Mouse (Mus musculus) lung, postnatal 0 days (tissue): ENCODE results near the gene Twsg1. TPM values are rescaled to one million over a fixed set of nuclear protein-coding genes. Genes with fewer than 3 reads are reported as not detected.
"Not testable (repeated sequence)": the region's sequence is repeated elsewhere in the genome, so short reads cannot be mapped to it uniquely, and the experiment has no call there.

Experiments
- ATAC-seq: fragments of 200-750 bp; cut with Nextera tagmentation; 2 replicates; pipeline ENCODE4 v1.8.0; 2017; ENCODE audit warnings: moderate library complexity
- DNase-seq: peaks from one replicate; pipeline ENCODE4 v3.0.0-alpha.2; 2016; ENCODE audit warnings: low spot score
- H3K27ac ChIP-seq: fragments of 300-500 bp; sonication (generic); 2 replicates; pipeline ENCODE4 v1.5.1; 2014; ENCODE audit warnings: antibody characterized with exemption, mild to moderate bottlenecking, low read length, mixed read lengths
- H3K27me3 ChIP-seq: fragments of 300-500 bp; sonication (generic); replicated peaks from 2 replicates; pipeline ENCODE4 v1.6.1; 2014; ENCODE audit warnings: low read length, mixed read lengths; ENCODE audit not compliant: insufficient read depth
- H3K36me3 ChIP-seq: fragments of 300-500 bp; sonication (generic); 2 replicates; pipeline ENCODE4 v1.6.1; 2014; ENCODE audit warnings: low read length, mixed read lengths; ENCODE audit not compliant: insufficient read depth
- H3K4me1 ChIP-seq: fragments of 300-500 bp; sonication (generic); 2 replicates; pipeline ENCODE4 v1.6.1; 2014; ENCODE audit warnings: antibody characterized with exemption, low read depth, low read length, mixed read lengths; ENCODE audit not compliant: insufficient read depth
- H3K4me2 ChIP-seq: fragments of 300-500 bp; sonication (generic); replicated peaks from 2 replicates; pipeline ENCODE4 v1.6.1; 2014; ENCODE audit warnings: low read depth, mild to moderate bottlenecking, low read length, moderate library complexity, mixed read lengths
- H3K4me3 ChIP-seq: fragments of 300-500 bp; sonication (generic); 2 replicates; pipeline ENCODE4 v1.5.1; 2014; ENCODE audit warnings: low read depth, low read length
- H3K9ac ChIP-seq: fragments of 300-500 bp; sonication (generic); replicated peaks from 2 replicates; pipeline ENCODE4 v1.6.1; 2014; ENCODE audit warnings: low read depth, mild to moderate bottlenecking
- H3K9me3 ChIP-seq: fragments of 300-500 bp; sonication (generic); 2 replicates; pipeline ENCODE4 v1.6.1; 2016; ENCODE audit warnings: low read length, mixed read lengths
- CTCF ChIP-seq: IDR thresholded peaks from 2 replicates; pipeline ENCODE4 v1.5.1; 2016; ENCODE audit warnings: antibody characterized with exemption, mild to moderate bottlenecking
- EP300 ChIP-seq: IDR thresholded peaks from 2 replicates; pipeline ENCODE4 v1.6.1; 2016; ENCODE audit warnings: antibody characterized with exemption, mild to moderate bottlenecking, control low read depth
- WGBS: fragments of 180-500 bp; shearing (Covaris S2); extraction: QIAGEN DNeasy Blood & Tissue Kit; methylation state at CpG from one replicate; pipeline ENCODE4 v1.1.7; 2014; 5-methylcytosine and 5-hydroxymethylcytosine counted together
- polyA plus RNA-seq: library from polyadenylated mRNA; unstranded; fragments of >200 nt; fragmentation: Nextera tagmentation; extraction: Ambion mirVana; gene quantifications from 2 replicates; pipeline ENCODE4 v1.2.1, GENCODE M21; 2015

The Twsg1 gene
- polyA plus RNA-seq, result 89.1 and 93.8 TPM in 2 replicates

GRCm38 (mm10) chr17:65950622-65951404 lies at the start of gene Twsg1:
TSS of gene Twsg1 (minus strand) at chr17:65951226.
- whole genome bisulfite sequencing, result 0% methylated on average over 69 of the region's 87 CpGs
- TF ChIP-seq CTCF (peak; percentile 80), EP300 (no peak)

GRCm38 (mm10) chr17:65988151-65988820 lies 37.3 kb upstream of the Twsg1 start:
- Histone ChIP-seq H3K4me1 (no peaks in the 10 kb centered on the region), H3K36me3 (no peaks in the 10 kb centered on the region), H3K9ac (no peak overlapping the region), H3K9me3 (no peaks in the 10 kb centered on the region), H3K4me3 (no peak overlapping the region), H3K27me3 (no peaks in the 10 kb centered on the region), H3K27ac (no peak overlapping the region), H3K4me2 (no peak overlapping the region)
- DNase-seq (no peak), ATAC-seq (no peak)
- WGBS, result 88% methylated on average over 3 of the region's 3 CpGs
- TF ChIP-seq CTCF, result no peak
- no peak for TF ChIP-seq EP300

More at GRCm38 (mm10) chr17:65950622-65951404, at the start of gene Twsg1:
- ATAC-seq, result peak; percentile 99
- Histone ChIP-seq H3K4me2 (peak within 1 kb of the TSS; percentile 53), H3K9ac (peak within 1 kb of the TSS; percentile 76), H3K27ac (peak within 1 kb of the TSS; percentile 92), H3K4me1 (0 out of 2 replicates have a peak, but pooled peaks cover 4% of the 10 kb centered on the region), H3K36me3 (no peaks in the 10 kb centered on the region; the same call in 1 of the 2 replicates), H3K4me3 (peak within 1 kb of the TSS; percentile 79), H3K27me3 (no peaks in the 10 kb centered on the region), H3K9me3 (no peaks in the 10 kb centered on the region)
- peak; percentile 96 for DNase-seq

- H3K27me3 ChIP-seq, H3K9ac ChIP-seq, H3K4me1 ChIP-seq, H3K36me3 ChIP-seq, H3K9me3 ChIP-seq, H3K4me3 ChIP-seq, H3K27ac ChIP-seq, ATAC-seq, H3K4me2 ChIP-seq, DNase-seq: not testable (repeated sequence)
Measured at GRCm38 (mm10) chr17:65976720-65977119, 25.7 kb upstream of the Twsg1 start.

GRCm38 (mm10) chr17:65967751-65968150 lies 16.7 kb upstream of the Twsg1 start:
- DNase-seq (no peak), ATAC-seq (no peak)
- 59% methylated on average over 11 of the region's 11 CpGs for WGBS
- Histone ChIP-seq H3K9ac (no peak overlapping the region), H3K9me3 (no peaks in the 10 kb centered on the region), H3K4me3 (no peak overlapping the region), H3K27ac (no peak overlapping the region), H3K4me2 (no peak overlapping the region), H3K27me3 (no peaks in the 10 kb centered on the region), H3K4me1 (no peaks in the 10 kb centered on the region), H3K36me3 (no peaks in the 10 kb centered on the region)
- no peak for TF ChIP-seq EP300
- TF ChIP-seq CTCF, result no peak

- WGBS, result 95% methylated on average over 2 of the region's 2 CpGs
- H3K9ac ChIP-seq, result no peak overlapping the region
- H3K27ac ChIP-seq, result no peak overlapping the region
- no peak overlapping the region for H3K4me3 ChIP-seq
- no peak overlapping the region for H3K4me2 ChIP-seq
- no peaks in the 10 kb centered on the region for H3K27me3 ChIP-seq
- no peaks in the 10 kb centered on the region for H3K9me3 ChIP-seq
- TF ChIP-seq EP300 (no peak), CTCF (peak; percentile 28; the same call in 1 of the 2 replicates)
- H3K36me3 ChIP-seq, result no peaks in the 10 kb centered on the region
- ATAC-seq (no peak), DNase-seq (no peak)
- no peaks in the 10 kb centered on the region for H3K4me1 ChIP-seq
Measured at GRCm38 (mm10) chr17:65962263-65962662, 11.2 kb upstream of the Twsg1 start.

GRCm38 (mm10) chr17:65961606-65962136 lies 10.6 kb upstream of the Twsg1 start:
- no peaks in the 10 kb centered on the region for H3K9me3 ChIP-seq
- H3K9ac ChIP-seq, result no peak overlapping the region
- 62% methylated on average over 2 of the region's 2 CpGs for WGBS
- no peaks in the 10 kb centered on the region for H3K27me3 ChIP-seq
- H3K4me1 ChIP-seq, result no peaks in the 10 kb centered on the region
- ATAC-seq (peak; percentile 76), DNase-seq (peak; percentile 69)
- TF ChIP-seq CTCF (no peak), EP300 (no peak)
- H3K4me2 ChIP-seq, result no peak overlapping the region
- no peaks in the 10 kb centered on the region for H3K36me3 ChIP-seq
- no peak overlapping the region for H3K27ac ChIP-seq
- H3K4me3 ChIP-seq, result no peak overlapping the region
